Mouse (Mus musculus) heart, embryonic 12.5 days (tissue): ENCODE measurements around the gene Elavl1. TPM values are rescaled to one million over a fixed set of nuclear protein-coding genes. Genes with fewer than 3 reads are reported as not detected.

ENCODE experiments used
- ATAC-seq: fragments of 200-750 bp; cut with Nextera tagmentation; 2 replicates; pipeline ENCODE4 v1.8.0; 2017; ENCODE audit warnings: moderate TSS enrichment, moderate library complexity; ENCODE audit not compliant: insufficient number of reproducible peaks, low FRiP score
- H3K27ac ChIP-seq: fragments of 300-500 bp; sonication (generic); 2 replicates; pipeline ENCODE4 v1.5.1; 2016; ENCODE audit warnings: mild to moderate bottlenecking, moderate library complexity; ENCODE audit not compliant: poor library complexity, severe bottlenecking
- H3K27me3 ChIP-seq: fragments of 300-500 bp; sonication (generic); replicated peaks from 2 replicates; pipeline ENCODE4 v1.6.1; 2016; ENCODE audit warnings: mild to moderate bottlenecking, moderate library complexity
- H3K36me3 ChIP-seq: fragments of 300-500 bp; sonication (generic); 2 replicates; pipeline ENCODE4 v1.6.1; 2016; ENCODE audit warnings: mild to moderate bottlenecking, moderate library complexity
- H3K4me1 ChIP-seq: fragments of 300-500 bp; sonication (generic); replicated peaks from 2 replicates; pipeline ENCODE4 v1.6.1; 2016; ENCODE audit warnings: mild to moderate bottlenecking
- H3K4me2 ChIP-seq: fragments of 300-500 bp; sonication (generic); 2 replicates; pipeline ENCODE4 v1.6.1; 2016; ENCODE audit warnings: mild to moderate bottlenecking, moderate library complexity
- H3K4me3 ChIP-seq: fragments of 300-500 bp; sonication (generic); 2 replicates; pipeline ENCODE4 v1.5.1; 2016; ENCODE audit warnings: mild to moderate bottlenecking
- H3K9ac ChIP-seq: fragments of 300-500 bp; sonication (generic); 2 replicates; pipeline ENCODE4 v1.6.1; 2016; ENCODE audit warnings: mild to moderate bottlenecking, moderate library complexity
- H3K9me3 ChIP-seq: fragments of 300-500 bp; sonication (generic); replicated peaks from 2 replicates; pipeline ENCODE4 v1.6.1; 2016; ENCODE audit warnings: mild to moderate bottlenecking, moderate library complexity
- WGBS: fragments of 180-500 bp; shearing (Covaris S2); methylation state at CpG from one replicate; pipeline ENCODE4 v1.1.7; 2016; 5-methylcytosine and 5-hydroxymethylcytosine counted together
- polyA plus RNA-seq: library from polyadenylated mRNA; unstranded; fragments of >200 nt; fragmentation: Nextera tagmentation; extraction: Ambion mirVana; gene quantifications from 2 replicates; pipeline ENCODE4 v1.2.1, GENCODE M21; 2016

Elavl1 gene
- polyA plus RNA-seq, 1 experiment from 2014 or later = 211 TPM

DNA sequence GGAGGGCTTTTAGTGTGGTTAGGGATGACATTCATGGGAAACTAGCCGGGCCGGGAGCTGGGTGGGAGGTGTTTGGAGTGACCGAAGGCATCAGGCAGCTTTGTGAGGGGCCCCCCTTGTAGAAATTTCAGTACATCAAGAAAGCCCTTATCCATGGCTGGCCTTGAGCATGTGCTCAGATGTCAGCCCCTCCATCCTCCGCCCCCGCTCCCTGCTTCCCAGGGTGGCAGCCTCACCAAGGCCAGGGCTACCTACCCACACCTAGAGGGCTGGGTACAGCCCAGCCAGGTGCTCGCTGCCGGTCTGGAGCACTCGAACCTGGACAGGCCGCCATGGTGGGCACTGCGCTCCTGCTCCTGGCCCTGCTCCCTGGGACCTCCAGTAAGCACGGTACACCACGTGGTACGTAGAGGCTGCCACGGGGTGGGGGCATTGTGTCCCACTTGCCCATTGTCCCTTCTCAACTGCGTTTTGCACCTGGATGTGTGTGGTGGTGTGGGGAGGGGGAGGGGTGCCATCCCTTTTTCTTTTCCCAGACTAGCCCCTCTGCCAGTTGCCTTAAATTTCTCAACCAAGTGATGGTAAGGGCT lies 77.2 kb downstream of the Elavl1 start, which contains the start of gene Tgfbr3l:
Tgfbr3l (plus strand) TSS at position 264 of the 590 bp plus-strand sequence.
- peak within 1 kb of the TSS; percentile 52 for H3K4me2 ChIP-seq
- H3K36me3 ChIP-seq = peaks cover 54% of the 10 kb centered on the region
- H3K4me3 ChIP-seq = no peak within 1 kb of the TSS
- no peaks in the 10 kb centered on the region for H3K9me3 ChIP-seq
- 75% methylated on average over 15 of the region's 15 CpGs for WGBS
- ATAC-seq = no peak
- H3K27ac ChIP-seq = peak within 1 kb of the TSS; percentile 27; the same call in 1 of the 2 replicates
- H3K4me1 ChIP-seq = peaks cover 32% of the 10 kb centered on the region
- H3K9ac ChIP-seq = peak within 1 kb of the TSS; percentile 55; the same call in 1 of the 2 replicates
- H3K27me3 ChIP-seq = no peaks in the 10 kb centered on the region

DNA sequence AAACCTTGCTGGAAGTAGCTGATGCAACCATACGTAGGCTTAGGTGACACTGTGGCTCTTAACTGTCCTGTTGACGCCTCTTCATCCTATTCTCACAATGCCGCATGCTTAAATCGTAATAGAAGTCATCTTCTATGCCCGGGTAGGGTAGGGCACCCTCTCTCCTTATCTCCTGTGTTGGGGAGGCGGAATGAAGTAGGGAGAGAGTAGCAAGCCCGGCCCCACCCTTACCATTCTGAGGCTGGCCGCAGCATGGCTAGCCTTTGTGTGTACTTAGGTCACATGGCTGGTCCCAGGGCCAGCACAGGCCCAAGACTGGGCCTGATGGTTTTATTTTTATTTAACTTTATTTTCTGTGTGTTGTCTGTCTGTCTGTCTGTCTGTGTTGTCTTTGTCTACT lies 78.0 kb downstream of the Elavl1 start:
- no peak overlapping the region for H3K9ac ChIP-seq
- no peak overlapping the region for H3K27ac ChIP-seq
- peaks cover 28% of the 10 kb centered on the region for H3K4me1 ChIP-seq
- H3K4me2 ChIP-seq = no peak overlapping the region
- H3K9me3 ChIP-seq = no peaks in the 10 kb centered on the region
- no peak for ATAC-seq
- H3K36me3 ChIP-seq = peaks cover 61% of the 10 kb centered on the region
- H3K4me3 ChIP-seq = no peak overlapping the region
- 86% methylated on average over 8 of the region's 8 CpGs for WGBS
- H3K27me3 ChIP-seq = no peaks in the 10 kb centered on the region

DNA sequence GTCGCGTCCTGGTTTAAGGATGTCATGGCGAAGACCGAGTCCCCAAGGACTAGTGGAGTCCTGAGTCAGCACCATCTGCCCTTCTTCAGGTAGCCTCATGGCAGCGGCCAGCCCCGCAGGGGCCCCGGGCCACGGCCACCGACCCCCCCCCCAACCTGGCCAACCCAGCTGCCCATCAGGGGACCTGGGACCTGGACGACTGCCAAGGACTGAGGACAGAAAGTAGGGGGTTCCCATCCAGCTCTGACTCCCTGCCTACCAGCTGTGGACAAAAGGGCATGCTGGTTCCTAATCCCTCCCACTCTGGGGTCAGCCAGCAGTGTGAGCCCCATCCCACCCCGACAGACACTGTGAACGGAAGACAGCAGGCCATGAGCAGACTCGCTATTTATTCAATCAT lies 79.5 kb downstream of the Elavl1 start:
- H3K9me3 ChIP-seq = no peaks in the 10 kb centered on the region
- H3K4me1 ChIP-seq = peaks cover 32% of the 10 kb centered on the region
- 82% methylated on average over 13 of the region's 13 CpGs for WGBS
- H3K9ac ChIP-seq = no peak overlapping the region
- H3K4me3 ChIP-seq = no peak overlapping the region
- no peak overlapping the region for H3K27ac ChIP-seq
- H3K4me2 ChIP-seq = no peak overlapping the region
- H3K27me3 ChIP-seq = no peaks in the 10 kb centered on the region
- no peak for ATAC-seq
- peaks cover 71% of the 10 kb centered on the region for H3K36me3 ChIP-seq

DNA sequence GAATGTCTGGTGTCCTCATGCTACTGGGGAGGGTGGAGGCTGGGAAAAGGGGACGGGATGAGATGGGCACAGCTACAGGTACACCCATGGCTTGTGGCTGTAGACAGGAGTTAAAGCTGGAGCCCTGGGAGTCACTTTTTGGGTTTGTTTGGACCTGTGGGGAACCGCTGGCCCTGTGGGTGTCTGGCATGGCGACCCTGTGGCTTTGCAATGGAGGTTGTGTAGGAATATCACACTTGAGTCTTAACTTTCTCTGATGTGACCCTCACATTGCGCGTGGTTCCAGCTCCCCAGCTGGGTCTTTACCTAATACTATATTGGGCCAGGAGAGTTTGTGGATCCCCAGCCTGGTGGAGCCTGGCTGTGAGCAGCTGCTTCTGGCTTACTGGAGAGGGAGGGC lies 80.2 kb downstream of the Elavl1 start:
- Histone ChIP-seq H3K9me3 (no peaks in the 10 kb centered on the region), H3K27me3 (no peaks in the 10 kb centered on the region), H3K4me2 (no peak overlapping the region), H3K36me3 (peaks cover 76% of the 10 kb centered on the region), H3K27ac (no peak overlapping the region), H3K4me3 (no peak overlapping the region), H3K4me1 (peaks cover 32% of the 10 kb centered on the region), H3K9ac (no peak overlapping the region)
- 91% methylated on average over 5 of the region's 5 CpGs for WGBS
- no peak for ATAC-seq

DNA sequence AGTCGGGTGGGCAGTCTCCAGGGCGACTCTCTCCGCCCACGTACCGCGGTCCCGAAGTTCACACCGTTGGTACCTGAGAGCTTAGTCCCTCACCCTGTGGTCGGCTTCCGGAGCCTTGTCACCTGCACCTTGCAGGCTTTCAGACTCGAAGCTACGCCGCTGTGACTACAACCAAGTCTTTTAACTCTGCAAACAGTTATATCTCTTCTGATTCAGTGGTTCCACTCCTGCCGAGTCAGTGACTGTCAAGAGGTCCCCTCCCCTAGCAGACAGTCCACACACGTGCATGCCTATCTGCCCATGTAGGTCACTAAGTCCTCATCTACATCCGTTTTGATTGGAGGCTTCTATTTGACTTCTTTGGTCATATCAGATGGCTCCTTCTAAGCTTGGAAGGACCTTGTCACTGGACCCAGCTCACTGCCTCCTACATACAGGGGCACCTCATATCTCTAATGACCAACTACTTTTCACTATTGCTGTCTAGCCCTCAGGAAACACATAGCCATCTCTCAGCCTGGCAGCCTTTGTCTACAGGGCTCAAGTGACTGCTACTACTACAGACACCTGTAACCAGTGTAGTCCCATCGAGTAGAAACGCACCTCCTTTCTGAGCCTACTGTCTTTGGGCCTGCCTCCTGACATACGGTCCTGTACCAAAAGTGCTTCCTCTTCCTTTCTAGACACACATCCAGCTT lies 85.9 kb downstream of the Elavl1 start:
- peak overlapping the region; percentile 89 for H3K27ac ChIP-seq
- ATAC-seq = no peak; the same call in 1 of the 2 replicates
- no peaks in the 10 kb centered on the region for H3K9me3 ChIP-seq
- peaks cover 23% of the 10 kb centered on the region for H3K4me1 ChIP-seq
- peak overlapping the region; percentile 65 for H3K4me3 ChIP-seq
- peaks cover 35% of the 10 kb centered on the region for H3K36me3 ChIP-seq
- H3K4me2 ChIP-seq = peak overlapping the region; percentile 76
- peak overlapping the region; percentile 81 for H3K9ac ChIP-seq
- 12% methylated on average over 19 of the region's 19 CpGs for WGBS
- H3K27me3 ChIP-seq = peaks cover 15% of the 10 kb centered on the region

- peak within 1 kb of the TSS; percentile 65 for H3K4me3 ChIP-seq
- H3K27me3 ChIP-seq = peaks cover 15% of the 10 kb centered on the region
- H3K27ac ChIP-seq = peak within 1 kb of the TSS; percentile 89
- ATAC-seq = peak; percentile 95
- peak within 1 kb of the TSS; percentile 76 for H3K4me2 ChIP-seq
- peaks cover 28% of the 10 kb centered on the region for H3K36me3 ChIP-seq
- H3K9me3 ChIP-seq = no peaks in the 10 kb centered on the region
- peak within 1 kb of the TSS; percentile 81 for H3K9ac ChIP-seq
- 0% methylated on average over 69 of the region's 71 CpGs for WGBS
- peaks cover 23% of the 10 kb centered on the region for H3K4me1 ChIP-seq
Measured at GRCm38 (mm10) chr8:4238434-4239192, 86.6 kb downstream of the Elavl1 start, which contains the start of the genes Map2k7 and Gm49320. Map2k7 (plus strand) TSS chr8:4238740. Gm49320 (plus strand) TSS chr8:4238865.

- peak overlapping the region; percentile 79 for H3K9ac ChIP-seq
- no peak; the same call in 1 of the 2 replicates for ATAC-seq
- peaks cover 23% of the 10 kb centered on the region for H3K4me1 ChIP-seq
- H3K4me2 ChIP-seq = peak overlapping the region; percentile 76
- WGBS = 15% methylated on average over 15 of the region's 15 CpGs
- peak overlapping the region; percentile 89 for H3K27ac ChIP-seq
- peaks cover 15% of the 10 kb centered on the region for H3K27me3 ChIP-seq
- H3K9me3 ChIP-seq = no peaks in the 10 kb centered on the region
- peaks cover 21% of the 10 kb centered on the region for H3K36me3 ChIP-seq
- peak overlapping the region; percentile 65 for H3K4me3 ChIP-seq
Measured at GRCm38 (mm10) chr8:4237814-4238433, 87.3 kb downstream of the Elavl1 start.

Other genes with a start within 250 kb of the Elavl1 start
- not detected in 2 replicates for gene Cd209f, start 219.6 kb downstream of the Elavl1 start, polyA plus RNA-seq
- not detected in 2 replicates for gene Cd209g, start 191.3 kb downstream of the Elavl1 start, polyA plus RNA-seq
- 15.2 and 18.4 TPM in 2 replicates for gene Evi5l, start 158.8 kb downstream of the Elavl1 start, polyA plus RNA-seq
- gene Prr36, start 108.0 kb downstream of the Elavl1 start, polyA plus RNA-seq = 0.18 and 0.24 TPM in 2 replicates
- 0.28 TPM in 1 of 2 replicates, not detected in the other for gene Lrrc8e, start 98.6 kb downstream of the Elavl1 start, polyA plus RNA-seq
- 28.7 and 32.2 TPM in 2 replicates for gene Map2k7, start 86.7 kb downstream of the Elavl1 start, polyA plus RNA-seq
- 0.58 TPM in 1 of 2 replicates, not detected in the other for gene Gm49320, start 86.5 kb downstream of the Elavl1 start, polyA plus RNA-seq
- gene Tgfbr3l, start 77.2 kb downstream of the Elavl1 start, polyA plus RNA-seq = 3.1 and 4.6 TPM in 2 replicates
- gene Snapc2, start 72.3 kb downstream of the Elavl1 start, polyA plus RNA-seq = 41.0 and 41.5 TPM in 2 replicates
- 36.1 and 36.2 TPM in 2 replicates for gene Ctxn1, start 66.1 kb downstream of the Elavl1 start, polyA plus RNA-seq
- 59.0 and 66.8 TPM in 2 replicates for gene Timm44, start 49.5 kb downstream of the Elavl1 start, polyA plus RNA-seq
- gene Ccl25, start 203 bp downstream of the Elavl1 start, polyA plus RNA-seq = 12.2 and 14.0 TPM in 2 replicates
- gene Cers4, start 167.6 kb upstream of the Elavl1 start, polyA plus RNA-seq = 40.1 and 40.7 TPM in 2 replicates